Mouse (Mus musculus) thymus, adult 2 months (tissue): ENCODE measurements around the gene Tmem239. TPM values are rescaled to one million over a fixed set of nuclear protein-coding genes. Genes with fewer than 3 reads are reported as not detected.

ENCODE experiments used
- DNase-seq: peaks from one replicate; pipeline ENCODE4 v3.0.0; 2021
- H3K27ac ChIP-seq: fragments of 200-500 bp; 2 replicates; pipeline ENCODE4 v1.5.1; 2012; ENCODE audit warnings: low read length, control low read depth; ENCODE audit not compliant: control insufficient read depth, insufficient read depth
- H3K27me3 ChIP-seq: fragments of 200-500 bp; 2 replicates; pipeline ENCODE4 v1.6.1; 2012; ENCODE audit warnings: mild to moderate bottlenecking, low read length, moderate library complexity, mixed read lengths; ENCODE audit not compliant: control insufficient read depth, insufficient read depth
- H3K36me3 ChIP-seq: fragments of 200-500 bp; 2 replicates; pipeline ENCODE4 v1.6.1; 2012; ENCODE audit warnings: mild to moderate bottlenecking, low read length, moderate library complexity; ENCODE audit not compliant: control insufficient read depth, insufficient read depth
- H3K4me1 ChIP-seq: fragments of 200-500 bp; replicated peaks from 2 replicates; pipeline ENCODE4 v1.6.1; 2012; ENCODE audit warnings: low read length; ENCODE audit not compliant: control insufficient read depth, insufficient read depth
- H3K4me3 ChIP-seq: fragments of 200-500 bp; 2 replicates; pipeline ENCODE4 v1.5.1; 2012; ENCODE audit warnings: mild to moderate bottlenecking, low read length, control low read depth, moderate library complexity; ENCODE audit not compliant: control insufficient read depth, insufficient read depth
- CTCF ChIP-seq: fragments of 200-500 bp; IDR thresholded peaks from 2 replicates; pipeline ENCODE4 v1.5.1; 2012; ENCODE audit warnings: mild to moderate bottlenecking, control low read depth, low read length, moderate library complexity, borderline replicate concordance; ENCODE audit not compliant: control insufficient read depth, poor library complexity, insufficient read depth; ENCODE audit errors: extremely low read depth
- POLR2A ChIP-seq: fragments of 200-500 bp; IDR thresholded peaks from 2 replicates; pipeline ENCODE4 v1.6.1; 2012; ENCODE audit warnings: mild to moderate bottlenecking, low read length, control low read depth, moderate library complexity; ENCODE audit not compliant: control insufficient read depth, poor library complexity, insufficient read depth; ENCODE audit errors: extremely low read depth
- WGBS: fragments of 180-500 bp; shearing (Covaris S2); methylation state at CpG from one replicate; pipeline ENCODE4 v1.1.7; 2018; 5-methylcytosine and 5-hydroxymethylcytosine counted together
- polyA plus RNA-seq: library from polyadenylated mRNA; depleted of rRNA; stranded (reverse); fragments of >200 nt; gene quantifications from 2 replicates; pipeline ENCODE4 v1.2.3, GENCODE M21; 2012

Tmem239 gene
- polyA plus RNA-seq, 1 experiment = not detected

GRCm38 (mm10) chr2:130423397-130424125 lies 17.3 kb downstream of the Tmem239 start:
- no peaks in the 10 kb centered on the region for H3K36me3 ChIP-seq
- DNase-seq = peak; percentile 83
- H3K27me3 ChIP-seq = no peaks in the 10 kb centered on the region
- WGBS = 18% methylated on average over 49 of the region's 49 CpGs
- TF ChIP-seq POLR2A (peak; percentile 39; the same call in 1 of the 2 replicates), CTCF (no peak)
- H3K4me1 ChIP-seq = peaks cover 7% of the 10 kb centered on the region
- H3K4me3 ChIP-seq = peak overlapping the region; percentile 83
- peak overlapping the region; percentile 12; the same call in 1 of the 2 replicates for H3K27ac ChIP-seq

DNA sequence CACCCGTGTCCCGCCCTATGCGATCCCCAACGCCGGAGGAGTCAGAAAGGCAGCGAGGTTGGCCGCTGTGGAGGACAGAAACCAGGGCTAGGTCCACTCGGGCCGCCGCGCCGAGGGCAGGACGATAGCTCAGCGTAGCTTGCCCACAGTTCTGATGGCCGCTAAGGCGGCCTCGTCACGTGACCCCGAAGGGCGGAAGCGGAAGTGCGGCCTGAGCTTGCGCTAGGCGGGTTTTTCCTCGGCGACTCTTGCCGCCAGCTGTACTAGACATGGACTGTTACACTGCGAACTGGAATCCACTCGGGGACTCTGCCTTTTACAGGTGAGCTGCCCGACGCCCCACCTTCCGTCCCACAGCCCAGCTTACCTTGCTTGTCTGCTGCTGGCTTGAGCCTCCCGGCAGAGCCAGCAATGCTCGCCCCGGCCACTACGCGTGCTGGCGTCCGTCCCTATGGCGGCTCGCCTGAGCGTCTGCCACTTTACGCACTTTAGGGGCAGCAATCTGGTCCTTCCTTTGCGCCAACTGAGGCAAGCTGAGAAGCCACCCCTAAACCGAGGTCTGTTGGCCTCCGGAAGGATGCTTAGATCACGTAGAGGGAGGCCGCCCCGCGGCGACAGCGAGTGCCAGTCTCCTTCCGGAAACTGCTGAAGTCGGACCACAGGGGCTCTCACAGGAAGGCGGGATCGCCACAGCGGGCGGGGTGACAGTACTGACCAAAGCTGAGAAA lies 18.0 kb downstream of the Tmem239 start, which contains the start of the genes Vps16 and Pced1a:
Gene Vps16, plus strand, starts transcription at position 214 of the 728 bp plus-strand sequence.
Gene Pced1a, minus strand, starts transcription at position 576 of the 728 bp plus-strand sequence.
- H3K27me3 ChIP-seq = no peaks in the 10 kb centered on the region

DNA sequence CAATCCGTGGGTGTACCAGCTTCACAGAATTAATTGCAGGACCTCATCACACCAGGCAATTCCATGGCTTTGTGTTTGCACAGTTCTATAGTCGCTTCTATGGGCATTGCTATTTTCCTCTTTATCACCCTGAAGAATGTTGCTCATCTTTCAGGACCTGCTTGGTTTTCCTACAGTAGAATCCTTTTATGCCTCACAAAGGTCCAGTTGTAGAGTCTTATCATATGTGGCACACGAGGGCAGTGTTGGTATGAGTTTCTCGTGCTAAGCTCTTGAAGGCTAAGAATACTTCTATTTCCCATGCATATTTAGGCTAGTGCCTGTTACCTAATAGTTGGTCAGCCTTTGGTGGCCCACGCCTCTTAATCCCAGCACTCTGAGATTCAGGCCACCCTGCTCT lies 18.8 kb downstream of the Tmem239 start:
- Histone ChIP-seq H3K4me1 (peaks cover 7% of the 10 kb centered on the region), H3K36me3 (no peaks in the 10 kb centered on the region), H3K4me3 (no peak overlapping the region), H3K27me3 (no peaks in the 10 kb centered on the region), H3K27ac (no peak overlapping the region)
- 25% methylated on average over 5 of the region's 5 CpGs for WGBS
- DNase-seq = no peak
- no peak for TF ChIP-seq POLR2A
- TF ChIP-seq CTCF = no peak

More for the DNA sequence above, 18.0 kb downstream of the Tmem239 start, which contains the start of the genes Vps16 and Pced1a:
- DNase-seq = peak; percentile 91
- TF ChIP-seq POLR2A = peak; percentile 39
- TF ChIP-seq CTCF = peak; percentile 82
- Histone ChIP-seq H3K27ac (peak within 1 kb of the TSS; percentile 71), H3K4me1 (peaks cover 7% of the 10 kb centered on the region), H3K4me3 (peak within 1 kb of the TSS; percentile 83), H3K36me3 (no peaks in the 10 kb centered on the region)
- WGBS = under 1% methylated on average over 58 of the region's 58 CpGs

DNA sequence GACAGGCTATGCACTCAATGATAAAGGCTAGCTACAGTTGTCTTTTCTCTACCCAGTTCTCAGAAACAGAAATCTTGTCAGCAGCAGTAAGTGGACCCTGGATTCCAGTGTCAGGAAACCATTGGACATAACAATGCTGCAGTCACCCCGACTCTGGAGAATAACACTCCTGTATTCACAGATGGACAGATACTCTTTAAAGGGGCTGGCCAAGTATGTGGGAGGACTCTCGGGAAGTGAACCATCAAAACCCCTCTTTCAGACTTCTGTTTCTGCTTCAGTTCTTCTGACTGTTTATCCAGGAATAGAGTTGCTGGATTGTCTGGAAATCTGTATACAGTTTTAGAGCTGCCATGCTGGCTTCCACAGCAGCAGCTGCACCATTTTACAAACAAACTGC lies 23.6 kb downstream of the Tmem239 start:
- Histone ChIP-seq H3K4me1 (peaks cover 2% of the 10 kb centered on the region; the same call in 1 of the 2 replicates), H3K4me3 (no peak overlapping the region), H3K27me3 (no peaks in the 10 kb centered on the region), H3K27ac (no peak overlapping the region), H3K36me3 (no peaks in the 10 kb centered on the region)
- 83% methylated on average over 2 of the region's 2 CpGs for WGBS
- TF ChIP-seq CTCF (no peak), POLR2A (no peak)
- DNase-seq = no peak

DNA sequence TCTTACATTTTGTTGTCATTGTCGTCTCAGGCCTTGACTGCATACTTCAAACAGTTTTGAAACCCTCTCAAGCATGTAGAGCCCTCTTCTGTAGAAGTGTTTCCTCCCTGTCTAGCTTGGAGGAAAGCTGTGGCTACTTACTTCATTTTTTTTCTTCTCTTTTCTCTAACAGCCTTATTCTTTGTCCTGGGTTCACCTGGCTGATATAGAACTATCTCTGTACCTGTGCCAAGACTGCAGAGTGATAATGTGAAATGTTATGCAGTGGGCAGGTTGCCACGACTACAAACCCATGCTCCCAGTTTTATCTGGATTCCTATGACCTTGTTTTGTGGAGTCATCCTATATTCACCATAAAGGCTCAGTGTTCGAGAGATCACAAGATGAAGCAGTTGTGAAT lies 24.2 kb downstream of the Tmem239 start:
- H3K4me1 ChIP-seq = no peaks in the 10 kb centered on the region
- no peak overlapping the region for H3K4me3 ChIP-seq
- H3K36me3 ChIP-seq = no peaks in the 10 kb centered on the region
- no peak for DNase-seq
- WGBS = 84% methylated on average over 3 of the region's 3 CpGs
- no peak overlapping the region for H3K27ac ChIP-seq
- TF ChIP-seq CTCF (no peak), POLR2A (no peak)
- H3K27me3 ChIP-seq = no peaks in the 10 kb centered on the region

DNA sequence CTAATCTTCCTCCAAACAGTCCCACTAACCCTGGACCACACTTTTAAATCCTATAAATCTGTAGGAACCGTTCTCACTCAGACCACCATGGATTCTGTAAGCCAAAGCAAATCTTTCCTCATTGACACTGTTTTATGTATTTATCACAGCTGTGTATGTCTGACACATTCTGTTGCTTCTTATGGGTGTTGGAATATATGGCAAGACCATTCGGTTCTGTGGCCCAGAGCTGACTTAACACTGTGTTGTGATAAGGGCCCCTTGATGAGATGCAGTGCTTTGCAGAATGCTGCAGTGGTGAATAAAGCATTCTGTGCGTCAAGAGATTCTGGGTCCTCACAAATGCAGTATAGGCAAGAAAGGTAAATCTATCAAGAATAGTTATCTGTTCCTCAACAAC lies 25.9 kb downstream of the Tmem239 start:
- TF ChIP-seq CTCF = no peak
- no peak for TF ChIP-seq POLR2A
- H3K4me3 ChIP-seq = no peak overlapping the region
- H3K4me1 ChIP-seq = peaks cover 2% of the 10 kb centered on the region
- no peak for DNase-seq
- 96% methylated on average over 3 of the region's 3 CpGs for WGBS
- no peak overlapping the region for H3K27ac ChIP-seq
- H3K27me3 ChIP-seq = no peaks in the 10 kb centered on the region
- no peaks in the 10 kb centered on the region for H3K36me3 ChIP-seq
